Mouse (Mus musculus) stomach, postnatal 0 days (tissue): Measurements from ENCODE around the gene Atp2a1. TPM values are rescaled to one million over a fixed set of nuclear protein-coding genes. Genes with fewer than 3 reads are reported as not detected.

ENCODE experiments used
- ATAC-seq: fragments of 200-750 bp; cut with Nextera tagmentation; 2 replicates; pipeline ENCODE4 v1.8.0; 2017; ENCODE audit not compliant: low FRiP score, low TSS enrichment
- DNase-seq: peaks from one replicate; pipeline ENCODE4 v3.0.0-alpha.2; 2016; ENCODE audit warnings: low spot score
- H3K27ac ChIP-seq: fragments of 300-500 bp; sonication (generic); replicated peaks from 2 replicates; pipeline ENCODE4 v1.5.1; 2014; ENCODE audit warnings: mild to moderate bottlenecking, control low read depth
- H3K27me3 ChIP-seq: fragments of 300-500 bp; sonication (generic); 2 replicates; pipeline ENCODE4 v1.6.1; 2014; ENCODE audit warnings: low read length; ENCODE audit not compliant: control insufficient read depth, insufficient read depth
- H3K36me3 ChIP-seq: fragments of 300-500 bp; sonication (generic); 2 replicates; pipeline ENCODE4 v1.6.1; 2014; ENCODE audit warnings: low read length, mixed read lengths; ENCODE audit not compliant: control insufficient read depth, insufficient read depth
- H3K4me1 ChIP-seq: fragments of 300-500 bp; sonication (generic); replicated peaks from 2 replicates; pipeline ENCODE4 v1.6.1; 2014; ENCODE audit warnings: antibody characterized with exemption; ENCODE audit not compliant: control insufficient read depth, insufficient read depth
- H3K4me2 ChIP-seq: fragments of 300-500 bp; sonication (generic); replicated peaks from 2 replicates; pipeline ENCODE4 v1.6.1; 2014; ENCODE audit warnings: low read depth, mild to moderate bottlenecking, control low read depth, moderate library complexity
- H3K4me3 ChIP-seq: fragments of 300-500 bp; sonication (generic); 2 replicates; pipeline ENCODE4 v1.5.1; 2014; ENCODE audit warnings: low read depth, low read length, control low read depth
- H3K9ac ChIP-seq: fragments of 300-500 bp; sonication (generic); 2 replicates; pipeline ENCODE4 v1.6.1; 2014; ENCODE audit warnings: mild to moderate bottlenecking, low read length, control low read depth, mixed read lengths
- H3K9me3 ChIP-seq: fragments of 300-500 bp; sonication (generic); 2 replicates; pipeline ENCODE4 v1.6.1; 2016; ENCODE audit warnings: low read length; ENCODE audit not compliant: control insufficient read depth
- CTCF ChIP-seq: IDR thresholded peaks from 2 replicates; pipeline ENCODE4 v1.5.1; 2016; ENCODE audit warnings: antibody characterized with exemption, low read depth, mild to moderate bottlenecking, moderate library complexity
- EP300 ChIP-seq: optimal IDR thresholded peaks from 2 replicates; pipeline ENCODE3; 2016; ENCODE audit warnings: antibody characterized with exemption
- WGBS: fragments of 180-500 bp; shearing (Covaris S2); extraction: QIAGEN DNeasy Blood & Tissue Kit; methylation state at CpG from one replicate; pipeline ENCODE4 v1.1.7; 2014; 5-methylcytosine and 5-hydroxymethylcytosine counted together
- polyA plus RNA-seq: library from polyadenylated mRNA; unstranded; fragments of >200 nt; fragmentation: Nextera tagmentation; extraction: Ambion mirVana; gene quantifications from 2 replicates; pipeline ENCODE4 v1.2.1, GENCODE M21; 2015

Gene Atp2a1
- polyA plus RNA-seq, 1 experiment from 2014 or later = 0.59 TPM

GRCm38 (mm10) chr7:126427323-126427860, 35.5 kb downstream of the Atp2a1 start:
- Histone ChIP-seq H3K27me3 (no peaks in the 10 kb centered on the region), H3K9ac (no peak overlapping the region), H3K9me3 (no peaks in the 10 kb centered on the region), H3K4me1 (peaks cover 5% of the 10 kb centered on the region; the same call in 1 of the 2 replicates), H3K36me3 (no peaks in the 10 kb centered on the region; the same call in 1 of the 2 replicates), H3K27ac (no peak overlapping the region), H3K4me2 (no peak overlapping the region), H3K4me3 (no peak overlapping the region)
- ATAC-seq = no peak
- TF ChIP-seq CTCF = no peak
- no peak for TF ChIP-seq EP300
- 47% methylated on average over 12 of the region's 13 CpGs for WGBS
- no peak for DNase-seq

- Histone ChIP-seq H3K9ac (no peak overlapping the region), H3K4me3 (no peak overlapping the region), H3K36me3 (no peaks in the 10 kb centered on the region), H3K27me3 (no peaks in the 10 kb centered on the region), H3K4me2 (no peak overlapping the region), H3K27ac (no peak overlapping the region), H3K9me3 (no peaks in the 10 kb centered on the region), H3K4me1 (0 out of 2 replicates have a peak, but pooled peaks cover 2% of the 10 kb centered on the region)
- DNase-seq (no peak), ATAC-seq (no peak)
- 86% methylated on average over 6 of the region's 6 CpGs for WGBS
- TF ChIP-seq EP300 (no peak), CTCF (no peak)
Observed at GRCm38 (mm10) chr7:126424161-126424560, 38.7 kb downstream of the Atp2a1 start.

GRCm38 (mm10) chr7:126421756-126422155, 41.2 kb downstream of the Atp2a1 start:
- H3K4me2 ChIP-seq = no peak overlapping the region
- ATAC-seq (no peak), DNase-seq (no peak)
- no peak overlapping the region for H3K27ac ChIP-seq
- H3K27me3 ChIP-seq = no peaks in the 10 kb centered on the region
- no peaks in the 10 kb centered on the region for H3K9me3 ChIP-seq
- no peaks in the 10 kb centered on the region for H3K4me1 ChIP-seq
- no peak overlapping the region for H3K4me3 ChIP-seq
- 80% methylated on average over 5 of the region's 5 CpGs for WGBS
- H3K36me3 ChIP-seq = no peaks in the 10 kb centered on the region
- H3K9ac ChIP-seq = no peak overlapping the region
- TF ChIP-seq EP300 (no peak), CTCF (no peak)

GRCm38 (mm10) chr7:126418496-126418895, 44.4 kb downstream of the Atp2a1 start:
- WGBS = 35% methylated on average over 3 of the region's 3 CpGs

GRCm38 (mm10) chr7:126417606-126418005, 45.3 kb downstream of the Atp2a1 start:
- H3K27ac ChIP-seq = no peak overlapping the region
- H3K4me2 ChIP-seq = no peak overlapping the region
- no peaks in the 10 kb centered on the region for H3K27me3 ChIP-seq
- no peak for TF ChIP-seq EP300
- no peak for TF ChIP-seq CTCF
- no peaks in the 10 kb centered on the region for H3K36me3 ChIP-seq
- 97% methylated on average over 4 of the region's 4 CpGs for WGBS
- no peaks in the 10 kb centered on the region for H3K4me1 ChIP-seq
- no peak for ATAC-seq
- H3K9me3 ChIP-seq = no peaks in the 10 kb centered on the region
- no peak overlapping the region for H3K4me3 ChIP-seq
- no peak overlapping the region for H3K9ac ChIP-seq
- no peak for DNase-seq

More at GRCm38 (mm10) chr7:126418496-126418895, 44.4 kb downstream of the Atp2a1 start:
- DNase-seq = no peak
- TF ChIP-seq CTCF (no peak), EP300 (no peak)
- H3K36me3 ChIP-seq = no peaks in the 10 kb centered on the region
- H3K4me1 ChIP-seq = no peaks in the 10 kb centered on the region
- H3K4me2 ChIP-seq = no peak overlapping the region
- no peaks in the 10 kb centered on the region for H3K9me3 ChIP-seq
- no peak for ATAC-seq
- no peak overlapping the region for H3K27ac ChIP-seq
- no peaks in the 10 kb centered on the region for H3K27me3 ChIP-seq
- H3K4me3 ChIP-seq = no peak overlapping the region
- no peak overlapping the region for H3K9ac ChIP-seq

GRCm38 (mm10) chr7:126417045-126417444, 45.9 kb downstream of the Atp2a1 start:
- H3K9me3 ChIP-seq = no peaks in the 10 kb centered on the region
- H3K4me2 ChIP-seq = no peak overlapping the region
- no peak for DNase-seq
- ATAC-seq = no peak
- no peak overlapping the region for H3K27ac ChIP-seq
- H3K36me3 ChIP-seq = no peaks in the 10 kb centered on the region
- WGBS = 59% methylated on average over 8 of the region's 8 CpGs
- H3K4me3 ChIP-seq = no peak overlapping the region
- TF ChIP-seq CTCF = no peak
- no peak for TF ChIP-seq EP300
- no peaks in the 10 kb centered on the region for H3K27me3 ChIP-seq
- no peak overlapping the region for H3K9ac ChIP-seq
- H3K4me1 ChIP-seq = no peaks in the 10 kb centered on the region
